Mouse (Mus musculus) layer of hippocampus, postnatal 25 days (tissue): ENCODE data around the gene Adgrg2. TPM values are rescaled to one million over a fixed set of nuclear protein-coding genes. Genes with fewer than 3 reads are reported as not detected.

Experiments
- DNase-seq, 2 experiments: peaks; one replicate each; pipeline ENCODE4 v3.0.0; 2022; ENCODE audit warnings: mixed read lengths in 2 of 2, low spot score in 1 of 2; ENCODE audit errors: extremely low spot score in 1 of 2
- total RNA-seq, 2 experiments: library from RNA; stranded (reverse); gene quantifications; 2 replicates each; pipeline ENCODE4 v1.2.3; 2021

The Adgrg2 gene
- total RNA-seq, 2 experiments from 2014 or later = 0.62 to 0.77 TPM

GRCm38 (mm10) chrX:160501687-160502047 is 111.2 kb downstream of the Adgrg2 start:
- DNase-seq = no peak

GRCm38 (mm10) chrX:160502048-160503041 is 111.9 kb downstream of the Adgrg2 start, which contains the start of gene Phka2:
Phka2 (plus strand) TSS chrX:160502166.
- peak; percentile 62 to 65 for DNase-seq

- no peak for DNase-seq
Measured at GRCm38 (mm10) chrX:160509046-160509445, 118.6 kb downstream of the Adgrg2 start.

- no peak for DNase-seq
Measured at GRCm38 (mm10) chrX:160510197-160510596, 119.7 kb downstream of the Adgrg2 start.

- DNase-seq = no peak
Measured at GRCm38 (mm10) chrX:160516027-160516426, 125.5 kb downstream of the Adgrg2 start.

GRCm38 (mm10) chrX:160542772-160543171 is 152.3 kb downstream of the Adgrg2 start:
- no peak for DNase-seq

Other genes starting within 250 kb of the Adgrg2 start
- gene Phka2, start 111.5 kb downstream of the Adgrg2 start, total RNA-seq = 10 to 100 TPM; 23.0 to 37.9 TPM